Mouse (Mus musculus): Measurements from ENCODE around the gene Lca5l. TPM values are rescaled to one million over a fixed set of nuclear protein-coding genes. Genes with fewer than 3 reads are reported as not detected.

Lca5l gene
- polyA plus RNA-seq, 1 experiment from 2014 or later: 1.7 TPM

DNA sequence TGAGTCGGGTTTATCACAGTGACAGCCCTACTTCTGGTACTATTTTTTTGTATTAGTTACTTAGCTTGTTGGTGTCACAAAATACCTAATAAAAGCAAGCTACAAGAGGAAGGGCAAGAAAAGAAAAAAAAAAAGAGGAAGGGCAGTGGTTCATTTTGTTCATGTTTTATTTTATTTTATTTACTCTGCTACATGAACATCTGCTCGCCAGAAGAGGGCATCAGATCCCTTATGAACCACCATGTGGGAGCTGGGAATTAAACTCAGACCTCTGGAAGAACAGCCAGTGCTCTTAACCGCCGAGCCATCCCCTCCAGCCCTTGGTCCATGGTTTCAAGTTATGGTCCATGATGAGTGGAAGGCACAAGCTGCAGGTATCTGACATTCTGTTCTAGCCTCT, 77.3 kb downstream of the Lca5l start:
- H3K36me3 ChIP-seq (ENCODE audit: control insufficient read depth, insufficient read depth, low read length): no peaks in the 10 kb centered on the region
- H3K4me1 ChIP-seq (ENCODE audit: control insufficient read depth, insufficient read depth, low read length): no peaks in the 10 kb centered on the region
- H3K9me3 ChIP-seq (replicated peaks; ENCODE audit: control insufficient read depth, low read length, poor library complexity, severe bottlenecking): no peaks in the 10 kb centered on the region
- H3K27ac ChIP-seq (ENCODE audit: low read length): no peak overlapping the region
- no peak overlapping the region for H3K4me2 ChIP-seq (ENCODE audit: low read length)
- ATAC-seq: no peak
- no peaks in the 10 kb centered on the region for H3K27me3 ChIP-seq (ENCODE audit: control insufficient read depth, insufficient read depth, low read depth, low read length)
- no peak overlapping the region for H3K9ac ChIP-seq (ENCODE audit: low read depth, low read length)
- WGBS: 48% methylated on average over 4 of the region's 4 CpGs
- no peak overlapping the region for H3K4me3 ChIP-seq (ENCODE audit: low read depth, low read length)

DNA sequence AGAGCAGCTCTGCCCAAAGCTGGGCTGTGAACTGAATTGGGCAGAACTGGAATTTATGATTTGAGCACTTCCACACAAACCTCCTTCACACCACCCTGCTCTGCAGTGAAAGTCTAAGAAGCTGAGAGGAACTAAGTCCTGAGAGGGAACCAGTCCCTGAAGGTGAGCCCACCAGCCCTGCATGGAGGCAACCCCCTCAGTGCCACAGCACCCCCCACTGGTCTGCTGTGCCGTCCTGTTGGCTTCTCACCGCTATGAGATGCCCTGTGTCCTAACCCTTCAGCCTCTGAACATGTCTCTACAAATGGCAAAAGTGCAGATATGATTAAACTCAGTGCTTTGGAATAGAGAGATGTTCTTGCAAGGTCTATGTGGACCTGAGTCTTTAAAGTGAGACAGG, 79.3 kb downstream of the Lca5l start:
- 50% methylated on average over 2 of the region's 2 CpGs for WGBS
- no peak for ATAC-seq
- no peak overlapping the region for H3K4me2 ChIP-seq (ENCODE audit: low read length)
- no peaks in the 10 kb centered on the region for H3K4me1 ChIP-seq (ENCODE audit: control insufficient read depth, insufficient read depth, low read length)
- no peak overlapping the region for H3K27ac ChIP-seq (ENCODE audit: low read length)
- no peaks in the 10 kb centered on the region for H3K27me3 ChIP-seq (ENCODE audit: control insufficient read depth, insufficient read depth, low read depth, low read length)
- no peak overlapping the region for H3K9ac ChIP-seq (ENCODE audit: low read depth, low read length)
- H3K9me3 ChIP-seq (replicated peaks; ENCODE audit: control insufficient read depth, low read length, poor library complexity, severe bottlenecking): no peaks in the 10 kb centered on the region
- no peaks in the 10 kb centered on the region for H3K36me3 ChIP-seq (ENCODE audit: control insufficient read depth, insufficient read depth, low read length)
- H3K4me3 ChIP-seq (ENCODE audit: low read depth, low read length): no peak overlapping the region

DNA sequence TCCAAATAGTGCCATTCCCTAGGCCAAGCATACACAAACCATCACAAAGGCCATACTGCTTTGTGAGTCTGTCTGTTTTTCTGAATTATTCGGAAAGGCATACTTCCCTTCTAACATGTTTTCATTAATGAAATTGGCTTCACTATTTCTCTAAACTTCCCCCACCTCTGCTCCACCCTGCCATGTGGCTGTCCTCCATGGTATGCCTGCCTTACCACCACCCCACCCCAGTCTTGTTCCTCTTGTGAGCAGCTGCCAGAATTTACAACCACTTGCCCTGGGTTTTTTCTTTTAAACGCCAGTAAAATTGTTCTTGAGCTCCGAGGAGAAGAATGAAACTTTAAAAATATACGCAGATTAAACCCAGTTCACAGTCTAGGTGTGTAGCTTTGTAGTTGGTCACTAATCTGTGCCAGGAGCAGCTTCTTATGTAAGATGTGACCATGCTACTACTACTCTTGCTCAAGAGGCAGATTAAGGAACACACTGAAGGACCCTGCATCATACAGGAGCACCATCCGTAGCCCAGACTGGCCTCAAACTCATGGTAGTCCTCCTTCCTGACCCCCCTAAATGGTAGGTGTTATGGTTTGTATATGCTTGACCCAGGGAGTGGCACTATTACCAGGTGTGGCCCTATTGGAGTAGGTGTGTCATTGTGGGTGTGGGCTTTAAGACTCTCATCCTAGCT, 81.3 kb downstream of the Lca5l start:
- H3K4me1 ChIP-seq (ENCODE audit: control insufficient read depth, insufficient read depth, low read length): no peaks in the 10 kb centered on the region
- H3K27ac ChIP-seq (ENCODE audit: low read length): no peak overlapping the region
- no peaks in the 10 kb centered on the region for H3K36me3 ChIP-seq (ENCODE audit: control insufficient read depth, insufficient read depth, low read length)
- no peaks in the 10 kb centered on the region for H3K27me3 ChIP-seq (ENCODE audit: control insufficient read depth, insufficient read depth, low read depth, low read length)
- H3K9ac ChIP-seq (ENCODE audit: low read depth, low read length): no peak overlapping the region
- no peak overlapping the region for H3K4me2 ChIP-seq (ENCODE audit: low read length)
- ATAC-seq: no peak
- H3K9me3 ChIP-seq (replicated peaks; ENCODE audit: control insufficient read depth, low read length, poor library complexity, severe bottlenecking): no peaks in the 10 kb centered on the region
- 93% methylated on average over 5 of the region's 5 CpGs for WGBS
- H3K4me3 ChIP-seq (ENCODE audit: low read depth, low read length): no peak overlapping the region

DNA sequence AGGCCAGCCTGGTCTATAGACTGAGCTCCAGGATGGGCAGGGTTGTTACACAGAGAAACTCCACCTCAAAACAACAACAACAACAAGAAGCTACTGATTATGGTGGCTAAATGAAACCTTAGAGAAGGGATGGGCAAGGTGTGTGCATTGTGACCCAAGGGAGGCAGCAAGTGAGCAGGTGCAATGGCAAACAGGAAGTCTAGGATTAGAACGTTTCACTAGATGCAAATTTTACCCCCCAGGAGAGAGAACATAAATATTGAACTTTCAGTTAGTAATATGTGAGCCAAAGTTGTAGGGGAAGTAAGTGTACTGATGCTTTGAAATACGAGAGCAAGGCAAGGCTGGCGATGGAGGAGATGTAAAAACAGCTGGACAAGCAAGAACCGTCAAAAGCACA, 82.4 kb downstream of the Lca5l start:
- 71% methylated on average over 4 of the region's 4 CpGs for WGBS
- Histone ChIP-seq H3K36me3 (ENCODE audit: control insufficient read depth, insufficient read depth, low read length) (no peaks in the 10 kb centered on the region), H3K4me1 (ENCODE audit: control insufficient read depth, insufficient read depth, low read length) (no peaks in the 10 kb centered on the region), H3K4me3 (ENCODE audit: low read depth, low read length) (no peak overlapping the region), H3K9ac (ENCODE audit: low read depth, low read length) (no peak overlapping the region), H3K9me3 (replicated peaks; ENCODE audit: control insufficient read depth, low read length, poor library complexity, severe bottlenecking) (no peaks in the 10 kb centered on the region), H3K4me2 (ENCODE audit: low read length) (no peak overlapping the region), H3K27me3 (ENCODE audit: control insufficient read depth, insufficient read depth, low read depth, low read length) (no peaks in the 10 kb centered on the region), H3K27ac (ENCODE audit: low read length) (no peak overlapping the region)
- no peak for ATAC-seq

Other genes with a start within 250 kb of the Lca5l start
- 61.6 and 68.3 TPM in 2 replicates for gene Psmg1, start 201.3 kb downstream of the Lca5l start, polyA plus RNA-seq (2015; fragmentation: Nextera tagmentation; extraction: Ambion mirVana)
- gene Brwd1, start 109.7 kb downstream of the Lca5l start, polyA plus RNA-seq (2015; fragmentation: Nextera tagmentation; extraction: Ambion mirVana): 264 and 288 TPM in 2 replicates
- gene Hmgn1, start 64.5 kb downstream of the Lca5l start, polyA plus RNA-seq (2015; fragmentation: Nextera tagmentation; extraction: Ambion mirVana): 304 and 377 TPM in 2 replicates
- 242 and 245 TPM in 2 replicates for gene Wrb, start 46.9 kb downstream of the Lca5l start, polyA plus RNA-seq (2015; fragmentation: Nextera tagmentation; extraction: Ambion mirVana)
- 1.5 and 2.3 TPM in 2 replicates for gene Sh3bgr, start 8.2 kb upstream of the Lca5l start, polyA plus RNA-seq (2015; fragmentation: Nextera tagmentation; extraction: Ambion mirVana)
- 4.7 and 4.8 TPM in 2 replicates for gene B3galt5, start 43.5 kb upstream of the Lca5l start, polyA plus RNA-seq (2015; fragmentation: Nextera tagmentation; extraction: Ambion mirVana)

All from midbrain, embryonic 16.5 days (tissue).